Mouse (Mus musculus): ENCODE data around the gene Mettl7a1. TPM values are rescaled to one million over a fixed set of nuclear protein-coding genes. Genes with fewer than 3 reads are reported as not detected.
"Not testable (repeated sequence)": the region's sequence is repeated elsewhere in the genome, so short reads cannot be mapped to it uniquely, and the experiment has no call there.

Gene Mettl7a1
- polyA plus RNA-seq, 1 experiment: 34.3 TPM

- H3K27ac ChIP-seq (ENCODE audit: control insufficient read depth, insufficient read depth, low read depth, low read length, poor library complexity): no peak overlapping the region
- no peaks in the 10 kb centered on the region for H3K4me1 ChIP-seq (ENCODE audit: control insufficient read depth, insufficient read depth, low read length)
- TF ChIP-seq CTCF (IDR thresholded peaks at IDR 0.05; ENCODE audit: control insufficient read depth, insufficient read depth, low read length) (no peak), POLR2A (IDR thresholded peaks at IDR 0.05; ENCODE audit: borderline replicate concordance, control insufficient read depth, low read depth, low read length) (no peak)
- H3K4me3 ChIP-seq (replicated peaks; ENCODE audit: control insufficient read depth, low read depth, low read length): no peak overlapping the region
- WGBS: 80% methylated on average over 7 of the region's 7 CpGs
Measured at GRCm38 (mm10) chr15:100367119-100367518, 63.2 kb downstream of the Mettl7a1 start.

GRCm38 (mm10) chr15:100375066-100375465 is 71.1 kb downstream of the Mettl7a1 start:
- TF ChIP-seq CTCF (IDR thresholded peaks at IDR 0.05; ENCODE audit: control insufficient read depth, insufficient read depth, low read length) (no peak), POLR2A (IDR thresholded peaks at IDR 0.05; ENCODE audit: borderline replicate concordance, control insufficient read depth, low read depth, low read length) (no peak)
- 42% methylated on average over 5 of the region's 5 CpGs for WGBS
- H3K4me3 ChIP-seq (replicated peaks; ENCODE audit: control insufficient read depth, low read depth, low read length): no peak overlapping the region
- no peaks in the 10 kb centered on the region for H3K4me1 ChIP-seq (ENCODE audit: control insufficient read depth, insufficient read depth, low read length)
- H3K27ac ChIP-seq (ENCODE audit: control insufficient read depth, insufficient read depth, low read depth, low read length, poor library complexity): no peak overlapping the region

DNA sequence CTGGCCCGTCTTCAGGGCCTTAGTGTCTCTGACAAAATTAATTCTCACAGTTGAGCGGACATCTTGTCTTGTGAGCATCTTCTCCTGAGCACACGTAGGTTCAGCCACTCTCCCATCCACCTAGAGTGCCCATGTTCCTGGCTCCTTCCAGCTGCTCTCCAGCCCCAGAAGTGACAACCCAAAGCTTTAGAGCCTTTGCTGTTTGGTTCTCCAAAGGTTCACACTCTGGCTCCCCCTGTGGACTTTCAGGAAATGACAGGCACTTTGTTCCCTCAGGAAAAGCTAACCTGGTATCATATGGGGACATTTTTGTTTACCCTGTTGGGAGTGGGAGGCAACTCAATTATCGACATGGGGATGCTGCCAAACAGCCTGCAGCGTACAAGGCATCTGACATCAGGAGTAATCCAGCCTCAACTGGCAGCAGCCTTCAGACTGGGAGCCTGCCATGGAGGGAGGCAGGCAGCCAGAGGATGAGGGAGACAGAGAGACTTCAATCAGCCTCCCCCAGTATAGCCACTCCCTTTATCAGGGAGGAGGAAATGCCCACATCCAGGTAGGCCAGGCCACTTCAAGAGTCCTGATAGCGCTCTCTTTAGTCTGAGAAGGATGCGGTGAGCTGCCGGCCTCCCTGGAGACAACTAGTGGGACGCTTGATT is 74.0 kb downstream of the Mettl7a1 start:
- H3K4me1 ChIP-seq (ENCODE audit: control insufficient read depth, insufficient read depth, low read length); H3K4me3 ChIP-seq (replicated peaks; ENCODE audit: control insufficient read depth, low read depth, low read length); H3K27ac ChIP-seq (ENCODE audit: control insufficient read depth, insufficient read depth, low read depth, low read length, poor library complexity): not testable (repeated sequence)
- WGBS: 49% methylated on average over 4 of the region's 9 CpGs

Other genes starting within 250 kb of the Mettl7a1 start
- gene Atf1, start 76.3 kb upstream of the Mettl7a1 start, polyA plus RNA-seq (2011; ENCODE audit: insufficient read depth, insufficient read length, low replicate concordance, missing spikeins): 36.5 and 58.0 TPM in 2 replicates
- gene Tmprss12, start 23.3 kb upstream of the Mettl7a1 start, polyA plus RNA-seq (2011; ENCODE audit: insufficient read depth, insufficient read length, low replicate concordance, missing spikeins): not detected in 2 replicates
- not detected in 2 replicates for gene Mettl7a3, start 30.8 kb downstream of the Mettl7a1 start, polyA plus RNA-seq (2011; ENCODE audit: insufficient read depth, insufficient read length, low replicate concordance, missing spikeins)
- gene Methig1, start 49.0 kb downstream of the Mettl7a1 start, polyA plus RNA-seq (2011; ENCODE audit: insufficient read depth, insufficient read length, low replicate concordance, missing spikeins): not detected in 2 replicates
- gene Mettl7a2, start 49.1 kb downstream of the Mettl7a1 start, polyA plus RNA-seq (2011; ENCODE audit: insufficient read depth, insufficient read length, low replicate concordance, missing spikeins): not detected in 2 replicates
- not detected in 2 replicates for gene Higd1c, start 60.4 kb downstream of the Mettl7a1 start, polyA plus RNA-seq (2011; ENCODE audit: insufficient read depth, insufficient read length, low replicate concordance, missing spikeins)
- not detected in 2 replicates for gene Gm5475, start 118.0 kb downstream of the Mettl7a1 start, polyA plus RNA-seq (2011; ENCODE audit: insufficient read depth, insufficient read length, low replicate concordance, missing spikeins)
- 27.7 and 30.7 TPM in 2 replicates for gene Slc11a2, start 120.9 kb downstream of the Mettl7a1 start, polyA plus RNA-seq (2011; ENCODE audit: insufficient read depth, insufficient read length, low replicate concordance, missing spikeins)
- 10.9 and 19.1 TPM in 2 replicates for gene Letmd1, start 164.9 kb downstream of the Mettl7a1 start, polyA plus RNA-seq (2011; ENCODE audit: insufficient read depth, insufficient read length, low replicate concordance, missing spikeins)
- gene Csrnp2, start 191.3 kb downstream of the Mettl7a1 start, polyA plus RNA-seq (2011; ENCODE audit: insufficient read depth, insufficient read length, low replicate concordance, missing spikeins): 0.43 and 3.0 TPM in 2 replicates
- 9.5 and 11.8 TPM in 2 replicates for gene Tfcp2, start 247.9 kb downstream of the Mettl7a1 start, polyA plus RNA-seq (2011; ENCODE audit: insufficient read depth, insufficient read length, low replicate concordance, missing spikeins)